Mouse (Mus musculus): ENCODE measurements around the gene H6pd.

GRCm38 (mm10) chr4:150014378-150015091 lies 5.7 kb upstream of the H6pd start:
- TF ChIP-seq CTCF (IDR thresholded peaks at IDR 0.05; ENCODE audit: insufficient read depth, low read length) (no peak), POLR2A (IDR thresholded peaks at IDR 0.05; ENCODE audit: borderline replicate concordance, extremely low read depth, low read depth, low read length) (no peak)
